Mouse (Mus musculus) heart, embryonic 13.5 days (tissue): ENCODE measurements at regions not wholly inside any gene's neighbourhood (a gene's known extent, or its start where the extent isn't known, plus 50 kb on each side); places are given as distances from the start of the nearest gene placed in this dataset.

ENCODE experiments used
- ATAC-seq: fragments of 200-750 bp; cut with Nextera tagmentation; 2 replicates; pipeline ENCODE4 v1.8.0; 2017; ENCODE audit warnings: moderate TSS enrichment; ENCODE audit not compliant: insufficient number of reproducible peaks, low FRiP score, low TSS enrichment; ENCODE audit errors: extremely low read depth
- H3K27ac ChIP-seq: fragments of 300-500 bp; sonication (generic); replicated peaks from 2 replicates; pipeline ENCODE4 v1.5.1; 2015; ENCODE audit warnings: moderate library complexity, mild to moderate bottlenecking, inconsistent platforms
- H3K27me3 ChIP-seq: fragments of 300-500 bp; sonication (generic); replicated peaks from 2 replicates; pipeline ENCODE4 v1.6.1; 2015; ENCODE audit warnings: mild to moderate bottlenecking, inconsistent platforms
- H3K36me3 ChIP-seq: fragments of 300-500 bp; sonication (generic); 2 replicates; pipeline ENCODE4 v1.6.1; 2015; ENCODE audit warnings: mild to moderate bottlenecking, inconsistent platforms
- H3K4me1 ChIP-seq: fragments of 300-500 bp; sonication (generic); 2 replicates; pipeline ENCODE4 v1.6.1; 2015; ENCODE audit warnings: inconsistent platforms
- H3K4me2 ChIP-seq: fragments of 300-500 bp; sonication (generic); 2 replicates; pipeline ENCODE4 v1.6.1; 2015; ENCODE audit warnings: inconsistent platforms, mild to moderate bottlenecking, moderate library complexity
- H3K4me3 ChIP-seq: fragments of 300-500 bp; sonication (generic); 2 replicates; pipeline ENCODE4 v1.5.1; 2015; ENCODE audit warnings: moderate library complexity, mild to moderate bottlenecking, inconsistent platforms
- H3K9ac ChIP-seq: fragments of 300-500 bp; sonication (generic); 2 replicates; pipeline ENCODE4 v1.6.1; 2015; ENCODE audit warnings: inconsistent platforms, mild to moderate bottlenecking, moderate library complexity
- H3K9me3 ChIP-seq: fragments of 300-500 bp; sonication (generic); 2 replicates; pipeline ENCODE4 v1.6.1; 2016; ENCODE audit warnings: inconsistent platforms
- WGBS: fragments of 180-500 bp; shearing (Covaris S2); methylation state at CpG from one replicate; pipeline ENCODE4 v1.1.7; 2015; ENCODE audit warnings: mixed read lengths; 5-methylcytosine and 5-hydroxymethylcytosine counted together

GRCm38 (mm10) chr8:8484546-8484945 lies 176.5 kb downstream of the Efnb2 start:
- no peak overlapping the region for H3K27ac ChIP-seq
- no peak overlapping the region for H3K9ac ChIP-seq
- no peak for ATAC-seq
- H3K36me3 ChIP-seq: no peaks in the 10 kb centered on the region
- H3K4me3 ChIP-seq: no peak overlapping the region
- H3K27me3 ChIP-seq: no peaks in the 10 kb centered on the region
- peaks cover 34% of the 10 kb centered on the region for H3K4me1 ChIP-seq
- no peak overlapping the region for H3K4me2 ChIP-seq
- 32% methylated on average over 8 of the region's 8 CpGs for WGBS
- no peaks in the 10 kb centered on the region for H3K9me3 ChIP-seq

- Histone ChIP-seq H3K4me2 (no peak overlapping the region), H3K27me3 (no peaks in the 10 kb centered on the region), H3K4me1 (peaks cover 18% of the 10 kb centered on the region), H3K9ac (no peak overlapping the region), H3K36me3 (no peaks in the 10 kb centered on the region), H3K9me3 (no peaks in the 10 kb centered on the region), H3K27ac (no peak overlapping the region), H3K4me3 (no peak overlapping the region)
- no peak for ATAC-seq
- 55% methylated on average over 10 of the region's 10 CpGs for WGBS
Measured at GRCm38 (mm10) chr8:8482707-8483480, 178.1 kb downstream of the Efnb2 start.

DNA sequence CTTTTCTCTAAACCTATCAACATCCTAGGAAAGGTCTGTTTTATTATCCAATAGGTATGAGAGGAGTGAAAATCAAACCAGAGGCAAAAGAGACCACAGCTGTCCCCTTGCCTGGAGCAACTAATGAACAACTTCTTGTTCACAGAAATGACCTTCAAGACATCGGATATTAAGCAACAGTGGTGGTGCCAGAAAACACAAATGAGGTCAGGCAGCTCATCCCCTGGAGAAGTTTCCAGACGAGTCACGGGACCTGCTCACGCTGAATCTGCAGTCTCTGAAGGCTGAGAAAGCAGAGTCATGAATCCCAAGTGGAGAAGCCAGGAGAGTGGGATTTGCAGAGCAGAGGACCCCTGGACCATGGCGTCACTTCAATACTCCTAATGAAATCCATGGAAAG lies 183.6 kb downstream of the Efnb2 start:
- peaks cover 5% of the 10 kb centered on the region for H3K4me1 ChIP-seq
- 66% methylated on average over 5 of the region's 5 CpGs for WGBS
- no peaks in the 10 kb centered on the region for H3K27me3 ChIP-seq
- no peak for ATAC-seq
- H3K4me2 ChIP-seq: no peak overlapping the region
- H3K27ac ChIP-seq: no peak overlapping the region
- H3K4me3 ChIP-seq: no peak overlapping the region
- no peak overlapping the region for H3K9ac ChIP-seq
- H3K36me3 ChIP-seq: no peaks in the 10 kb centered on the region
- H3K9me3 ChIP-seq: no peaks in the 10 kb centered on the region

- H3K4me1 ChIP-seq: peaks cover 7% of the 10 kb centered on the region
- H3K9ac ChIP-seq: no peak overlapping the region
- 51% methylated on average over 3 of the region's 3 CpGs for WGBS
- H3K4me3 ChIP-seq: no peak overlapping the region
- no peaks in the 10 kb centered on the region for H3K36me3 ChIP-seq
- no peaks in the 10 kb centered on the region for H3K9me3 ChIP-seq
- H3K4me2 ChIP-seq: no peak overlapping the region
- H3K27ac ChIP-seq: no peak overlapping the region
- no peaks in the 10 kb centered on the region for H3K27me3 ChIP-seq
- no peak for ATAC-seq
Measured at GRCm38 (mm10) chr8:8468552-8468951, 192.5 kb downstream of the Efnb2 start.

GRCm38 (mm10) chr8:8466526-8467244 lies 194.4 kb downstream of the Efnb2 start:
- Histone ChIP-seq H3K4me1 (peaks cover 14% of the 10 kb centered on the region), H3K27ac (no peak overlapping the region), H3K36me3 (no peaks in the 10 kb centered on the region), H3K4me3 (no peak overlapping the region), H3K9ac (peak overlapping the region; percentile 29; the same call in 1 of the 2 replicates), H3K4me2 (no peak overlapping the region), H3K9me3 (no peaks in the 10 kb centered on the region), H3K27me3 (no peaks in the 10 kb centered on the region)
- no peak for ATAC-seq
- 27% methylated on average over 6 of the region's 6 CpGs for WGBS

- H3K4me1 ChIP-seq: peaks cover 18% of the 10 kb centered on the region
- no peak overlapping the region for H3K4me2 ChIP-seq
- H3K27me3 ChIP-seq: no peaks in the 10 kb centered on the region
- H3K9ac ChIP-seq: no peak overlapping the region
- 27% methylated on average over 2 of the region's 2 CpGs for WGBS
- no peak overlapping the region for H3K4me3 ChIP-seq
- no peaks in the 10 kb centered on the region for H3K36me3 ChIP-seq
- no peak overlapping the region for H3K27ac ChIP-seq
- no peak for ATAC-seq
- no peaks in the 10 kb centered on the region for H3K9me3 ChIP-seq
Measured at GRCm38 (mm10) chr8:8462455-8462854, 198.6 kb downstream of the Efnb2 start.

DNA sequence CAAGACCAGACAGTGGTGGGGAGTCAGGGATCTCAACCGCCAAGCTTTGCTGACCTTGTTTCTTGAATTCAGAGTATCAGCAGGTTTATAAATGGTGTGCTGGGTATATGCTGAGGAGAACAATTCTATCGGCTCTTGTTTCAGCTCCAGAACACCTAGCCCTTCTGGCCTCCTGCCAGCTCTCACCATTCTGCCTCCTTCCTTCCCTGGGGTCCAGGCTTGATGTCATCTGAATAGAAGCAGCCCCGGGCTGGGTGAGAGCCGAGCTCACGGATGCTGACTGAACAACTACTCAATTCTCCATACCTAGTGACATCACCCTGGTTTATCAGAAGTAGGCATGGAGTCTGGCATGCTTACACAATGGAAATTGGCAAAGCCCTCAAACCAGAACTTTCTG lies 203.5 kb downstream of the Efnb2 start:
- WGBS: 29% methylated on average over 5 of the region's 5 CpGs
- Histone ChIP-seq H3K4me3 (no peak overlapping the region), H3K9me3 (no peaks in the 10 kb centered on the region), H3K36me3 (no peaks in the 10 kb centered on the region), H3K4me2 (peak overlapping the region; percentile 36), H3K9ac (no peak overlapping the region), H3K27ac (peak overlapping the region; percentile 24; the same call in 1 of the 2 replicates), H3K4me1 (peaks cover 15% of the 10 kb centered on the region), H3K27me3 (no peaks in the 10 kb centered on the region)
- ATAC-seq: no peak

DNA sequence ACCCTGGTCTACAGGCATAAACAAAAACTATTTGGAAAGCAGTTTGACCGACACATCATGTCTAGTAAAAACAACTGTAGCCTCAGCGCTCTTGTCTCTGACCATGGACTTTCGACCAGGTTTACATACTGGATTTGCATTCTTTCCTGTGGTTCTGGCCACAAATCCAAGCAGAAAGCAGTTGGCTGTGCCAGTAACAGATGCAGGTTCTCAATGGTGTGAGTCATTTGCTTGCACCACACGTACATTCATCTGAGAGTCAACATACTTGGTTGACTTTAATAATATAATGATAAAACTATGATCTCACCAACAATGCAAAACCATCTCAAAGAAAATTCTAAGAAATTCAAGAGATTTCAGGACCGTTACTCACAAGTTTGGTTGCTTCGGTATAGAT lies 207.1 kb downstream of the Efnb2 start:
- no peak for ATAC-seq
- no peaks in the 10 kb centered on the region for H3K9me3 ChIP-seq
- no peaks in the 10 kb centered on the region for H3K36me3 ChIP-seq
- no peaks in the 10 kb centered on the region for H3K27me3 ChIP-seq
- no peak overlapping the region for H3K27ac ChIP-seq
- WGBS: 75% methylated on average over 6 of the region's 6 CpGs
- peaks cover 10% of the 10 kb centered on the region for H3K4me1 ChIP-seq
- H3K9ac ChIP-seq: no peak overlapping the region
- H3K4me3 ChIP-seq: no peak overlapping the region
- no peak overlapping the region for H3K4me2 ChIP-seq

DNA sequence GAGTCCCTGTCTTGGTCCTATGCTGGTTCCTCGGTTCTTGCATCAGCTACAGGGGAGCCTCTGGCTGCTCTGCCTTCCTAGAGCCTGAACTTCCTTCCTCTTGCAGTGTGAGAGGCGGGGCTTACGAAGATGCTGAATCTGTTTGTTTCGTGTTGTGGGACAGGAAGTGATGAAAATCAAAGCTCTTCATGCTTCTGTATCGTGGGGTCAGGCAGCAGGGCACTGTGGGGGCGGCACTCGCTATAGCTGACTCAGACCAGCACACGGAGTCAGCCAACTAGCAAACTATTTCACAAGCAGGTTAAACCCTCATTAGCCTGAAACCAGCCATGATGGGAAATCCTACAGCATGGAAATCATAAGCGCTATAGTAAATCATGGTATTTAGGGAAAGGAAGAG lies 208.8 kb downstream of the Efnb2 start:
- Histone ChIP-seq H3K4me2 (no peak overlapping the region), H3K27me3 (no peaks in the 10 kb centered on the region), H3K9ac (no peak overlapping the region), H3K27ac (no peak overlapping the region), H3K9me3 (no peaks in the 10 kb centered on the region), H3K4me3 (no peak overlapping the region), H3K36me3 (no peaks in the 10 kb centered on the region), H3K4me1 (peaks cover 4% of the 10 kb centered on the region)
- no peak for ATAC-seq
- WGBS: 70% methylated on average over 9 of the region's 9 CpGs

DNA sequence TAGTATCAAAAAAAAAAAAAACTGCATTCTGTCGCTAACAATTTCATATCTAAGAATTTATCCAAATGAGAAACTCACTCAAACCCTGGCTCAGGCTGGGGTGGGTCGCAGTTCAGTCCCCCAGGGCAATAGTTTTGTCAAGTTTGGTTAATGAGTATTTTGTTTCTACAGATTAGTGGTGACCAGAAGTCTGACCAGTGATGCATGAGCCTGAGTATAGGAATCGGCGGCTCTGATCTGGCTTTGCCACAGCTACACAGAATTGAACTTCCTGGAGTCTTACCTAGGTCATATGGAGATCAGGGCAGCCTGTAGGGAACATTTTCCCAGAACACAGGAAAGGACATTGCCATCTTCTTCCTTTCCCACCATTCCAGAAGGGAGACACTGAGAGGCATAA lies 212.1 kb downstream of the Efnb2 start:
- no peak overlapping the region for H3K4me2 ChIP-seq
- no peak overlapping the region for H3K27ac ChIP-seq
- no peak for ATAC-seq
- WGBS: 86% methylated on average over 4 of the region's 4 CpGs
- H3K27me3 ChIP-seq: no peaks in the 10 kb centered on the region
- H3K4me1 ChIP-seq: no peaks in the 10 kb centered on the region
- no peaks in the 10 kb centered on the region for H3K9me3 ChIP-seq
- no peak overlapping the region for H3K4me3 ChIP-seq
- no peak overlapping the region for H3K9ac ChIP-seq
- H3K36me3 ChIP-seq: no peaks in the 10 kb centered on the region

- H3K4me1 ChIP-seq: peaks cover 24% of the 10 kb centered on the region
- peak overlapping the region; percentile 31 for H3K4me3 ChIP-seq
- H3K9me3 ChIP-seq: no peaks in the 10 kb centered on the region
- WGBS: 28% methylated on average over 6 of the region's 6 CpGs
- peak overlapping the region; percentile 63 for H3K4me2 ChIP-seq
- peak; percentile 51; the same call in 1 of the 2 replicates for ATAC-seq
- peak overlapping the region; percentile 60; the same call in 1 of the 2 replicates for H3K9ac ChIP-seq
- no peaks in the 10 kb centered on the region for H3K27me3 ChIP-seq
- H3K27ac ChIP-seq: peak overlapping the region; percentile 76
- H3K36me3 ChIP-seq: no peaks in the 10 kb centered on the region
Measured at GRCm38 (mm10) chr8:8441568-8441967, 219.5 kb downstream of the Efnb2 start.

DNA sequence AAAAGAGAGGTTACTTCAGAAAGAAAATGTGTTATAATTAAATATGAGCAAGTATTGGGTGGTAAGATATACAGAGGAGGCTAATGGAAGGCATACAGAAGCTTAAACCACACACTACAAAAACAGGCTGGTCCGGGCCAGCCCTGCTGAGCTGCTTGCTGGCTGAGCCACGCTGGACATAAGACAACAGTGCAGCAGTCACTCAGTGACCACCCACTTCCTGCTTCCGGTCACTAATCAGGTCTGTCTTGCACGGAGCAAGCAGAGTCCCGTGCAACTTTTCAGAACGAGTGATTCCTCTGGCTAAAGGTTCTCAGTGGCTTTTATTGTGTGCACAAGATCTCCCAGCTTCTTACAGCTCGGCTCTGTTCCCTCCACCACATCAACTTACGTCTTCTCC lies 220.1 kb downstream of the Efnb2 start:
- peak overlapping the region; percentile 63 for H3K4me2 ChIP-seq
- H3K9ac ChIP-seq: peak overlapping the region; percentile 60
- H3K4me3 ChIP-seq: peak overlapping the region; percentile 31
- 36% methylated on average over 8 of the region's 8 CpGs for WGBS
- no peak for ATAC-seq
- no peaks in the 10 kb centered on the region for H3K9me3 ChIP-seq
- peak overlapping the region; percentile 76 for H3K27ac ChIP-seq
- peaks cover 24% of the 10 kb centered on the region for H3K4me1 ChIP-seq
- H3K36me3 ChIP-seq: no peaks in the 10 kb centered on the region
- H3K27me3 ChIP-seq: no peaks in the 10 kb centered on the region
